Comparison of ENCODE assay signal across 17 mouse cellular contexts in the genomic region with DNA sequence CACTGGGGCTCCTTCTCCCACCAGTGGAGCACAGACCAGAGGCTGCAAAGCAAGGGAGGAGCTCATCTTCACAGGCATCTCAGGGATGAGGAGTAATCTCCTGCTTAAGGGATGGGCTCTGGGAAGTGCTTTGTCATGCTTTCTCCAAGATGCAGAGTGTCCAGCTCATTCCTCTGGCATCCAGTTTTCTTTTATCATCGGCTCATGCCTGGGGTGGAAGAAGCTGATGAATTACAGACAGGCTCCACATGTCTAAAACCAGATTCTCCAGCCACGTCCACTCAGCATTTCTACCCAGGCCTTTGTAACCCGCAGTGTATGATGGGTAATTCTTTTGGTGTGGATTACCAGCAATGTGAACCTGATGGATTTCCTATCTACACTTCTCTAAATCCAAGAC. TPM values are rescaled to one million over a fixed set of nuclear protein-coding genes. Genes with fewer than 3 reads are reported as not detected.
DNase-seq lines count a peak whose midpoint lies in the region; ATAC-seq and TF ChIP-seq lines count a peak whose summit lies in the region.
"Had no signal": no experiment of that assay in that cellular context is flagged by ENCODE, and none has a peak within 500 bp of the region (broad histone marks: within the 10 kb centered on the region; RNA-seq: fewer than 3 reads in every experiment).

No protein-coding gene starts in this region.

- peak overlapping the region; percentile 62 for H3K27ac ChIP-seq in embryonic fibroblast, embryonic 13.5 days (ENCODE audit: insufficient read depth, low read length)
- H3K27ac ChIP-seq in hindbrain, embryonic 14.5 days, result no peak overlapping the region
- H3K27ac ChIP-seq: embryonic facial prominence, embryonic 10.5 days; embryonic facial prominence, embryonic 13.5 days; forebrain, embryonic 10.5 days; forebrain, embryonic 13.5 days; gastrocnemius, adult 2 months; heart, embryonic 15.5 days; hindbrain, embryonic 15.5 days had no signal

- no peak for ATAC-seq in hindbrain, embryonic 14.5 days (ENCODE audit: low FRiP score)
- ATAC-seq in megakaryocyte progenitor cell, adult 5-6 weeks (replicated peaks; ENCODE audit: poor library complexity), result no peak
- ATAC-seq: forebrain, embryonic 13.5 days; forebrain, postnatal 0 days; intestine, postnatal 0 days had no signal

- H3K4me2 ChIP-seq in hindbrain, embryonic 14.5 days (replicated peaks), result no peak overlapping the region
- H3K4me2 ChIP-seq: embryonic facial prominence, embryonic 13.5 days; forebrain, embryonic 13.5 days; heart, embryonic 12.5 days; heart, embryonic 15.5 days; hindbrain, embryonic 15.5 days had no signal

- H3K9me3 ChIP-seq in hindbrain, embryonic 14.5 days (ENCODE audit: control insufficient read depth, low read length), result no peaks in the 10 kb centered on the region
- H3K9me3 ChIP-seq: embryonic facial prominence, embryonic 10.5 days; embryonic facial prominence, embryonic 13.5 days; forebrain, embryonic 10.5 days; forebrain, embryonic 13.5 days; G1E; heart, embryonic 12.5 days; heart, embryonic 15.5 days; hindbrain, embryonic 15.5 days had no signal

- DNase-seq in 3T3-L1 (ENCODE audit: low read depth, low spot score) (peak; percentile 88), NIH3T3 (ENCODE audit: low read depth) (peak; percentile 85)
- DNase-seq in hindbrain, embryonic 14.5 days (ENCODE audit: low spot score), result no peak
- DNase-seq in cerebellum, postnatal 10 days, result no peak

- no peak overlapping the region for H3K4me3 ChIP-seq in embryonic fibroblast, embryonic 13.5 days (ENCODE audit: insufficient read depth, low read length)
- H3K4me3 ChIP-seq in hindbrain, embryonic 14.5 days (replicated peaks; ENCODE audit: low read length), result no peak overlapping the region
- H3K4me3 ChIP-seq: embryonic facial prominence, embryonic 10.5 days; embryonic facial prominence, embryonic 13.5 days; forebrain, embryonic 10.5 days; forebrain, embryonic 13.5 days; gastrocnemius, adult 2 months; heart, embryonic 12.5 days; heart, embryonic 15.5 days; hindbrain, embryonic 15.5 days had no signal

- no peak for TF ChIP-seq CTCF in embryonic fibroblast, embryonic 13.5 days (IDR thresholded peaks at IDR 0.05; ENCODE audit: borderline replicate concordance, insufficient read depth, low read length)

- no peak overlapping the region for H3K9ac ChIP-seq in hindbrain, embryonic 14.5 days
- H3K9ac ChIP-seq: embryonic facial prominence, embryonic 13.5 days; forebrain, embryonic 13.5 days; forebrain, postnatal 0 days; heart, embryonic 12.5 days; heart, embryonic 15.5 days; hindbrain, embryonic 15.5 days had no signal

- H3K4me1 ChIP-seq in embryonic fibroblast, embryonic 13.5 days (ENCODE audit: control insufficient read depth, insufficient read depth, low read length), result peaks cover 8% of the 10 kb centered on the region
- H3K4me1 ChIP-seq in hindbrain, embryonic 14.5 days (replicated peaks; ENCODE audit: control insufficient read depth, insufficient read depth, low read length), result peaks cover 13% of the 10 kb centered on the region

- no peaks in the 10 kb centered on the region for H3K36me3 ChIP-seq in hindbrain, embryonic 14.5 days (replicated peaks; ENCODE audit: control insufficient read depth, insufficient read depth)
- H3K36me3 ChIP-seq: embryonic facial prominence, embryonic 10.5 days; embryonic facial prominence, embryonic 13.5 days; forebrain, embryonic 10.5 days; G1E; heart, embryonic 12.5 days; heart, embryonic 15.5 days; hindbrain, embryonic 15.5 days had no signal

- TF ChIP-seq POLR2A in embryonic fibroblast, embryonic 13.5 days (IDR thresholded peaks at IDR 0.05; ENCODE audit: low read depth, low read length), result no peak

- 84% methylated on average over 3 of the region's 3 CpGs for WGBS in hindbrain, embryonic 14.5 days

- peaks cover 31% of the 10 kb centered on the region for H3K27me3 ChIP-seq in hindbrain, embryonic 14.5 days (ENCODE audit: control insufficient read depth, insufficient read depth, low read length)

RNA-seq across cellular contexts. Expression of a gene that starts 1.9 kb away (rescaled TPM):
- polyA plus RNA-seq in embryonic fibroblast, embryonic 13.5 days (2011; ENCODE audit: insufficient read length, low read depth, missing spikeins), result 73.5 and 79.0 TPM in 2 replicates
- 0.67 and 0.70 TPM in 2 replicates for polyA plus RNA-seq in hindbrain, embryonic 14.5 days (2014; fragmentation: Nextera tagmentation; extraction: Ambion mirVana)
- total RNA-seq in megakaryocyte progenitor cell, adult 5-6 weeks (2015), result not detected in 2 replicates
- not detected in 2 replicates for total RNA-seq in megakaryocyte progenitor cell, adult 5-6 weeks (2017)
- total RNA-seq: gastrocnemius, adult 2 months had no signal
- polyA plus RNA-seq: G1E had no signal

Comparison
In these comparisons a context has a peak if more than half of its experiments do, and no peak if none do; other contexts are left out.
1. DNase-seq: peak in 3T3-L1 (single experiment) and NIH3T3 (single experiment); none in hindbrain, embryonic 14.5 days (single experiment) and cerebellum, postnatal 10 days (0 of 2).
2. RNA of a gene that starts 1.9 kb away (polyA plus RNA-seq): 73.5 to 79.0 TPM in embryonic fibroblast, embryonic 13.5 days; 0.67 to 0.70 TPM in hindbrain, embryonic 14.5 days; every median in the first group is over 10 times any median in the second.